Mouse (Mus musculus) liver, adult 2 months (tissue): ENCODE results near the gene Rexo4. TPM values are rescaled to one million over a fixed set of nuclear protein-coding genes. Genes with fewer than 3 reads are reported as not detected.

Experiments used
- DNase-seq: peaks from one replicate; pipeline ENCODE4 v3.0.0-alpha.2; 2011; ENCODE audit warnings: low read depth, low spot score; ENCODE audit errors: extremely low read depth
- H3K27ac ChIP-seq: fragments of 200-500 bp; replicated peaks from 2 replicates; pipeline ENCODE4 v1.5.1; 2012; ENCODE audit warnings: low read depth, mild to moderate bottlenecking, control low read depth, inconsistent platforms, low read length; ENCODE audit not compliant: insufficient read depth
- H3K27me3 ChIP-seq: fragments of 200-500 bp; 2 replicates; pipeline ENCODE4 v1.6.1; 2012; ENCODE audit warnings: mild to moderate bottlenecking, moderate library complexity, low read length, inconsistent platforms; ENCODE audit not compliant: control insufficient read depth, insufficient read depth
- H3K36me3 ChIP-seq: fragments of 200-500 bp; 2 replicates; pipeline ENCODE4 v1.6.1; 2012; ENCODE audit warnings: low read length, inconsistent platforms; ENCODE audit not compliant: control insufficient read depth, insufficient read depth
- H3K4me1 ChIP-seq: fragments of 200-500 bp; 2 replicates; pipeline ENCODE4 v1.6.1; 2011; ENCODE audit warnings: low read length; ENCODE audit not compliant: control insufficient read depth, insufficient read depth
- H3K4me3 ChIP-seq: fragments of 200-500 bp; 2 replicates; pipeline ENCODE4 v1.5.1; 2011; ENCODE audit warnings: low read depth, mild to moderate bottlenecking, control low read depth, low read length, moderate library complexity; ENCODE audit not compliant: insufficient read depth
- H3K79me2 ChIP-seq: fragments of 200-500 bp; 2 replicates; pipeline ENCODE4 v1.6.1; 2012; ENCODE audit warnings: inconsistent platforms, mild to moderate bottlenecking, low read length, moderate library complexity; ENCODE audit not compliant: control insufficient read depth, insufficient read depth
- H3K9ac ChIP-seq: fragments of 200-500 bp; 2 replicates; pipeline ENCODE4 v1.6.1; 2012; ENCODE audit warnings: low read depth, mild to moderate bottlenecking, control low read depth, inconsistent platforms, low read length
- CTCF ChIP-seq: fragments of 200-500 bp; IDR thresholded peaks from 2 replicates; pipeline ENCODE4 v1.5.1; 2011; ENCODE audit warnings: low read depth, low read length, control low read depth
- POLR2A ChIP-seq: fragments of 200-500 bp; IDR thresholded peaks from 2 replicates; pipeline ENCODE4 v1.6.1; 2011; ENCODE audit warnings: low read length, control low read depth; ENCODE audit not compliant: insufficient read depth; ENCODE audit errors: extremely low read depth
- WGBS: fragments of 180-500 bp; shearing (Covaris S2); methylation state at CpG from one replicate; pipeline ENCODE4 v1.1.7; 2018; 5-methylcytosine and 5-hydroxymethylcytosine counted together
- polyA plus RNA-seq: library from polyadenylated mRNA; depleted of rRNA; stranded (reverse); fragments of >200 nt; gene quantifications from 2 replicates; pipeline ENCODE4 v1.2.3, GENCODE M21; 2012
- total RNA-seq: library from RNA; depleted of rRNA; stranded (reverse); fragments of >200 nt; gene quantifications from 2 replicates; pipeline ENCODE4 v1.2.3, GENCODE M21; 2014

Gene Rexo4
- total and polyA plus RNA-seq, 2 experiments = 11.8 to 15.2 TPM

- Histone ChIP-seq H3K9ac (no peak overlapping the region), H3K4me1 (peaks cover 40% of the 10 kb centered on the region), H3K27me3 (no peaks in the 10 kb centered on the region), H3K36me3 (peaks cover 21% of the 10 kb centered on the region; the same call in 1 of the 2 replicates), H3K27ac (0 out of 2 replicates have a peak overlapping the region, but pooled peaks have one; percentile 15), H3K4me3 (no peak overlapping the region), H3K79me2 (peaks cover 51% of the 10 kb centered on the region)
- 10% methylated on average over 1 of the region's 1 CpGs for WGBS
- peak; percentile 42 for TF ChIP-seq CTCF
- no peak for TF ChIP-seq POLR2A
- DNase-seq = peak; percentile 65
These were observed 33.8 kb downstream of the Rexo4 start for GRCm38 (mm10) chr2:26930390-26930789.

GRCm38 (mm10) chr2:26927745-26928476 is 36.3 kb downstream of the Rexo4 start:
- H3K4me3 ChIP-seq = no peak overlapping the region
- WGBS = 33% methylated on average over 6 of the region's 6 CpGs
- peaks cover 49% of the 10 kb centered on the region for H3K4me1 ChIP-seq
- peaks cover 45% of the 10 kb centered on the region for H3K36me3 ChIP-seq
- H3K27me3 ChIP-seq = no peaks in the 10 kb centered on the region
- peak overlapping the region; percentile 82 for H3K27ac ChIP-seq
- peaks cover 49% of the 10 kb centered on the region for H3K79me2 ChIP-seq
- H3K9ac ChIP-seq = peak overlapping the region; percentile 12; the same call in 1 of the 2 replicates
- peak; percentile 68 for DNase-seq
- TF ChIP-seq CTCF = no peak
- no peak for TF ChIP-seq POLR2A

- Histone ChIP-seq H3K4me3 (no peak overlapping the region), H3K27ac (peak overlapping the region; percentile 43), H3K4me1 (peaks cover 40% of the 10 kb centered on the region), H3K79me2 (peaks cover 12% of the 10 kb centered on the region; the same call in 1 of the 2 replicates), H3K9ac (no peak overlapping the region), H3K27me3 (no peaks in the 10 kb centered on the region), H3K36me3 (peaks cover 66% of the 10 kb centered on the region)
- WGBS = 15% methylated on average over 9 of the region's 9 CpGs
- TF ChIP-seq CTCF (no peak), POLR2A (no peak)
- peak; percentile 91 for DNase-seq
These were observed 42.4 kb downstream of the Rexo4 start for GRCm38 (mm10) chr2:26921784-26922183.

GRCm38 (mm10) chr2:26920190-26920855 is 43.9 kb downstream of the Rexo4 start:
- H3K9ac ChIP-seq = no peak overlapping the region
- 70% methylated on average over 6 of the region's 6 CpGs for WGBS
- no peak overlapping the region for H3K27ac ChIP-seq
- DNase-seq = peak; percentile 50
- no peak overlapping the region for H3K4me3 ChIP-seq
- peaks cover 54% of the 10 kb centered on the region for H3K36me3 ChIP-seq
- H3K4me1 ChIP-seq = peaks cover 42% of the 10 kb centered on the region
- TF ChIP-seq CTCF (no peak), POLR2A (no peak)
- H3K79me2 ChIP-seq = peaks cover 9% of the 10 kb centered on the region; the same call in 1 of the 2 replicates
- no peaks in the 10 kb centered on the region for H3K27me3 ChIP-seq

GRCm38 (mm10) chr2:26919684-26920083 is 44.5 kb downstream of the Rexo4 start:
- H3K4me3 ChIP-seq = no peak overlapping the region
- H3K27me3 ChIP-seq = no peaks in the 10 kb centered on the region
- H3K9ac ChIP-seq = no peak overlapping the region
- no peak for DNase-seq
- WGBS = 65% methylated on average over 3 of the region's 3 CpGs
- H3K27ac ChIP-seq = no peak overlapping the region
- H3K4me1 ChIP-seq = peaks cover 42% of the 10 kb centered on the region
- peaks cover 9% of the 10 kb centered on the region; the same call in 1 of the 2 replicates for H3K79me2 ChIP-seq
- TF ChIP-seq POLR2A (no peak), CTCF (no peak)
- peaks cover 48% of the 10 kb centered on the region for H3K36me3 ChIP-seq

- Histone ChIP-seq H3K4me3 (peak overlapping the region; percentile 66), H3K27me3 (no peaks in the 10 kb centered on the region), H3K27ac (peak overlapping the region; percentile 59), H3K4me1 (peaks cover 31% of the 10 kb centered on the region), H3K9ac (peak overlapping the region; percentile 65), H3K79me2 (peaks cover 11% of the 10 kb centered on the region; the same call in 1 of the 2 replicates), H3K36me3 (peaks cover 41% of the 10 kb centered on the region)
- TF ChIP-seq CTCF = no peak
- no peak for TF ChIP-seq POLR2A
- 0% methylated on average over 13 of the region's 13 CpGs for WGBS
- peak; percentile 46 for DNase-seq
These were observed 47.4 kb downstream of the Rexo4 start for GRCm38 (mm10) chr2:26916738-26917137.
